Mouse (Mus musculus) stomach, postnatal 0 days (tissue): ENCODE data around the gene Ywhaq.

Experiments used
- CTCF ChIP-seq: IDR thresholded peaks from 2 replicates; pipeline ENCODE4 v1.5.1; 2016; ENCODE audit warnings: antibody characterized with exemption, low read depth, mild to moderate bottlenecking, moderate library complexity
- EP300 ChIP-seq: optimal IDR thresholded peaks from 2 replicates; pipeline ENCODE3; 2016; ENCODE audit warnings: antibody characterized with exemption

DNA sequence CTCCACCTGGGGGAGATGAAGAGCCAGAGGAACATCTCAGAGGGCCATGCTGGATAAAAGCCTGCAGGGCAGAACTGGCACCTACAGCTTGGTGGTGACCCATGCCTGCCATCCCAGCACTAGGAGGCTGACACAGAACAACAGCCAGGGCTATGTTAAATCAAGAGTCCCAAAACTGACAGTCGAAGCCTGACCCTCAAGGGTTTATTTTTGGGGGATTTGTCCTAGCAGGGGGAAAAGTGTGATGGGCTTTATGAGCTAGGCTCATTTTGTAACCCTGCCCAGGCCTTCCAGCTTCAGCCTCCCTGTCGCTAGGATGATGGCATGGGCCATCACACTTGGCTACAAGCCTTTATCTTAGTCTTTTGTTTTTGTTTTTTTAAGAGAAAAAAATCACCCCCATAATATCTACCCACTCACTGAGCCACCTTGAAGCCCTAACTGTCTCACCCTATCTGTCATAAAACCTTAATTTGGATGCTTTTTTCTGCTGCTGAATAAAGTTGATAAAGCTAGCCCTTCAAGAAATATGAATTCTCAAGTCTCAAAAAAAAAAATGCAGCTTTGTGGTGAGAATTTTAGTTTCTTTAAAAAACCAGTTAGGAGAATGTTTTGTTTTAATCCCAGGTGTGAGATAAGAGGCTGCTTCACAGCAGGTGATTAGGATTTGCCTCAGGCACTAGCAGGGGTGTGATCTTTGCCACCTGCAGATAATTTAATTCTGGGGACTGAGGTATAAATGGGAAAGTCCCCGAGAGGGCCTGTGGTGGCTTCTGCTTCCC lies 41.9 kb downstream of the Ywhaq start:
- TF ChIP-seq EP300: no peak
- no peak for TF ChIP-seq CTCF
